Mouse (Mus musculus) hindlimb bud, embryonic 11.5 days (tissue): ENCODE results near the gene Fbn1.

ENCODE experiments used
- DNase-seq: peaks from one replicate; pipeline ENCODE4 v3.0.0-alpha.2; 2012; ENCODE audit warnings: low read depth, low spot score; ENCODE audit errors: extremely low spot score

The Fbn1 gene

DNA sequence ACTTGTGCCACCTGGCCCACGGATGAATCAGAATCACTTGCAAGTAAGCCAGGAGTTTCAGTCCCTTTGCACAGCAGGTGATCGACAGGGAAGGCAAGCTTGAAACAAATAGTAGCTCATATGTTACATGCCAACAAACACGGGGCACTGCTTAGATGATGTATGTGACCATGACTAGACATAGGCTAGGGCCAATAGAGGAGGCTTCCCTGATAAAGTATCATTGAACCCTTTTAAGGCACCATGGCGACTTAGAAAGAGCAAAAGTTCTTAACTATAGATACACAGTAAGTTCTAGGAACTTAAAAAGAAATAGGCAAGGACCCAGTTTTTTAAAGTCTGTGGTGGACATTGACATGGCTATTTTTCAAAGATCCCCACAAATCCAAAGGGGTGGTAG, at the start of gene Fbn1:
Gene Fbn1, minus strand, starts transcription at position 101 of the 400 bp plus-strand sequence.
- no peak for DNase-seq

GRCm38 (mm10) chr2:125555830-125556229, 48.0 kb upstream of the Fbn1 start:
- no peak for DNase-seq

DNA sequence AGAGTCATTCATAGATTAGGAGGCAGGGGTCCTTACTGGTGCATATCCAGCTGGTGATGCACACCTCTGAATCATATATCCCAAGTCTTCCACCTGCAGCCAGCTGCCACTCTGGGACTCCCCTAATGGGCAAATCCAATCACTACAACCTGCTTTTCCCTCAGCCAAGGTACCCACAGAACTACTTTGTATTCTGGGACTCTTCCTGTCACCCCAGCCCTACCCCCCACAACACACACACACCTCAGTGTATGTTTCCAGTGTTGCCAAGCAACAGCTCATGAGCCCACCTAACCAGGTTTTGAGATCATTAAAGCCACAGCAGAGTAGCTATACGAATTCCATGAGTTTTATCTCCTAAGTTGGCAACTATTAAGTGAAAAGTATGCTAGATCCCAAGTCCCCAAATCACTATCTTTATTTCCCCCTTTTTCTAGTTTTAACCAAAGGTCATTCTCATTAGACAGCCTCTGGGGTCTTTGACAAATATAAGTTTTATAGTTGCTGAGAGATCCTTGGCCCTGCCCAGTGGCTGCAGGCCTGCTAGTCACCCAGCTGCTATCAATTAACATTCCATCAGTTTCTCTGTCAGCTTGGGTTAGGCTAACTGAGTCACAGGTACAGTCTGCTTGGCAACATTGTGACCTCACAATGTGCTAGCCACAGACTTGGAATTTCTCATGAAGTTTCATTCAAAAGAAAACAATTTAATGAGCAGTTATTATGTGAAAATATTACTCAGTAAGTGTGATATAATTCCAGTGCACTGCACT, 41.2 kb upstream of the Fbn1 start:
- peak; percentile 58 for DNase-seq

- no peak for DNase-seq
Measured at GRCm38 (mm10) chr2:125544986-125545385, 37.2 kb upstream of the Fbn1 start.

- no peak for DNase-seq
Measured at GRCm38 (mm10) chr2:125543646-125544045, 35.9 kb upstream of the Fbn1 start.

DNA sequence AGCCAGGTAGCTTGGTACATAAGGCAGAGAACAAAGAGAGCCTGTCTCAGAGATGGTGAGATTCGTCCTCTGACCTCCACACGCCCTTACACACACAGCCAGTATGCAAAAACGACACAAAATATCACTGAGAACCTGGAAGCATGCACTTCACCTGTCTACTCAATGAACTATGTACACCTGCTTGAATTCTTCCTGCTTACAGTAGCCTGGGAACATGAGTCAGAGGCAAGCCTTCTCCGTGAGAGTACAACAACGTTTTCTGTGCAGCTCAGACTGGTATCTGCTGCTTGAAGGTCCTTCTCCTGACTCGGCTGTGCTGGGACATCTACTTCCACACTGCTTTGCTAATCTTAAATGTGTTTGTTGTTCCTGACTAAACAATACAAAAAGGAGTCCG, 33.7 kb upstream of the Fbn1 start:
- no peak for DNase-seq

DNA sequence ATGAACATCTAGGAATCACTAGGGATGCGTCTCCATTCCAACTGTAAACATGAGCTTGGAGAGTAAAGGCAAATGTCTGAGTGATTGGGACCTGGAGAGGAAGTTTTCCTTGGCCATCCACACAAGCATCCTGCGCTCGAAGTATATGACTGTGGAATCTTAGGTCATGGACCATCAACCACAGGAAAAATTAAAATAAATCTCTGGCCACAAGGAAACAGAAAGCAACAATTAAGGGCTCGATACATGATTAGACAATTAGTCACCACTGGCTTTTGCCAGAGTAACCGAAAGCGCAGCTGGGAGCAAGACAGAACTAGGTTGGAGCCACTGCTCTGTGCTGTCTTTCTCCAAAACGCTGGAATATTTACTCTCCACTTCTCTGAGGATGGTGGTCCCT, 32.8 kb upstream of the Fbn1 start:
- DNase-seq, result no peak

DNA sequence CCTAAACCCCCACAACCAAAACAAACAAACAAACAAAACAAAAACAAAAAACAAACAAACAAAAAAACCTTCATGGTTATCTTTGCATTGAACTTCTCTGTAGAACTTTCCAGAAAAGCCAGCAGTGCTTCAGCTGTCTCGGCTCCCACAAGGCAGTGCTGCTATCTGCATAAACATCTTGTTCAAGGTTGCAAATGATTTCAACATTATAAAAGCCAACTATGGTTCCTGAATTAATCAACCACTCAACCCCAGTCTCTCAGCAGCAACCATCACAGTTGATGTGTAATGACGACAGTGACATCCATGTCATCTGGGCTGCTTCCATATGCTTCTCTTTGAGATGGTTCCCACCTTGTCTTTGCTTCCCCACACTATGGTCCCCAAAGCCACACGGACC, 31.8 kb upstream of the Fbn1 start:
- no peak for DNase-seq

- DNase-seq, result no peak
Measured at GRCm38 (mm10) chr2:125530665-125531064, 22.9 kb upstream of the Fbn1 start.

DNA sequence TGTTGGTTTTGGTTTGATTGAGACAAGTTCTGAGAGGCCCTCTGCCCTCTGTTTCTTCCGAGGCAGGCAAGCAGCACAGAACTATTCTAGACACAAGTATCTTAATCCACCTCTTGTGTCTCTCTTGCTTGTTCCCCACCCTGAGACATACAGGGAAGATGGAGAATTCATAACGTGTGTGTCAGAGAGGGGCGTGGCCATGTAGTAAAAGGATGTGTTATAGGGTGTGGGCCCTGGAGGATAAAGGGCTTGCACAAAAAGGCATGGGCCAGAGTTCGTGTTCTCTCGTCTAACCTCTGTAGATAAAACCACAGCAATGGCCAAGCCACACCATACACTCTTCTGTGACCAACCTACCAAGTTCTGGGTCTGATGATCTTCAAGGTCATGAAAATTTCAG, 18.8 kb upstream of the Fbn1 start:
- no peak for DNase-seq

DNA sequence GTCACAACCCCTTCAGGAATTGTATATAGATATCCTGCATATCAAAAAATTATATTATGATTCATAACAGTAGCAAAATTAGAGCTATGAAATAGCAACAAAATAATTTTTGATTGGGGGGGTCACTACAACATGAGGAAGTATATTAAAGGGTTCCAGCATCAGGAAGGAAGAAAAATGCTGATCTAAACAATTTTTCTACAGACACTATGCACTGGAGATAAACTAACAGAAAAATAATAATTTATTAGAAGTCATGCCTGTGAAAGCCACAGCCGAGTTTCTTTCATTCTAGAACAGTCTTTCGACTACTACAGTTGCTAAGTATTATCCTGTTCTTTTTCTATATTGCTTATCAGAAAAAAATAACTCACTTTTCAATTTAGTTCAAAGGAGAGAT, 17.7 kb upstream of the Fbn1 start:
- no peak for DNase-seq

DNA sequence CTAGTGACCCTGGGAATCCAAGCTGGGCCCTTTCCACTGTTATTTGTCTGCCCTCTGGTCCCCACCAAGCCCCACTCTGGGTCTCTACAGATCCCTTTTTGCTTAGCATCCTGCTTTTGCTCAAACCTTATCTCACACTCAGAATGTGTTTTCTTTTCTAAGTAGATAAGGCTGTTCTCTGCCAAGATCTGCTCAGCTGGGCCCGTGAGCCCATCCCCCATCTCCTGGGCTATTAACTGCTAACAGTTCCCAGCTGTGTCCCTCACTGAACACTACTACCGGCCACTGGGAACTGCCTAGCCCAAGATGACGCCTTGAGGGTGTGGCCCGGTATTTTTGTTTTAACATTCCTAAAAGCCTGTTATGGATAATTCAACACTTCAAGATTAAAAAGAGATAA, 8.8 kb upstream of the Fbn1 start:
- DNase-seq, result no peak

DNA sequence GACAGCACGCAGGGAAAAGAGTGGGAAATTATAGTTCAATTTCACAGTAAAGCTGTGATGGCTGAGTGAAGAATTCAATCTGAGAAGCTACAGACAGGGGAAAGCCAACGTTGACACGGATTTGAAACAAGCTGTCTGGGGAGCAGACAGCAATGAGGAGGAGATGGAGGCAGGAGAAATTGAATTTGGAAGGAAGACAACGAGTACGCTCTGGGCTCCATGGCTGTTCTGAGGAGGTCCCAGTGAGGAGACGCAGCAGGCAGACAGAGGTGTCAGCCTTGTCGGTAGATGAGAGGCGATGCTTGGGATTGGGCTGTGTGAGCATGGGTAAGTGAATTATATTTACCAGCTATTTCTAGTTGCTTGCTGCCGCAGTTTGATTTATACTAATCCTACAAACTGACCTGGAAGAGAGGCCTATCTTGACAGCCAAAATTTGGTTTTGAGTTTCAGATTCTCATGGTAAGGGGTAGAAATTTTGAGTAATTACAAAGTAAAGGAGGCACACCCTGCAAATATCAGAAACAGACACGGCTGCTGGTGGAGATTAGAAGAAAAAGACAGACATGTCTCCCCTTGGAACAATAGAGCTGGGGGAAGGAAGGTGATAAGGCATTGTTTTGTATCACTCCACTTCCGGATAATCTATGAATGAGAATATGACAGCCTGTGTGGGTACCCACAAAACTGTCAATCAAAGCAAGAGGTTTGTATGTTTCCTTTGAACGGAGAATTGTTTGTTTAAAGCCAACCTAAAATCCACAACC, 7.7 kb upstream of the Fbn1 start:
- DNase-seq, result no peak

DNA sequence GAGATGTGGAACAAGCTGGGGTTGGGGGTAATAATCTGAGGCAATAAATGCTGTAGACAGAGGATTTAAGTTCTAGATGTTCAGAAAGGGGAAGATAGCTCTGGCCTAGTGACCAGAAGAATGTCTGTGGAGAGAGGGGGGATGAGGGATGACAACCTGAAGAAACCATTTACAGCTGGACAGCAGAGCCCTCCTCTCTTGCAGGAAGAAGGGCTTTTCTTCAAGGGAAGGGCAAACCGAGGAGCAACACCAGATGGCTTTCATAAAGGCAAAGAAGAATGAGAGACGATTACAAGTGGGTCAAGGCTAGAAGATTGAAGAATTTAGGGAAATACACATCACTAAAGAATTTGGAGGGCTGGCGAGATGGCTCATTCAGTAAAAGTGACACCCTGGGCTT, 6.6 kb upstream of the Fbn1 start:
- DNase-seq, result no peak

- no peak for DNase-seq
Measured at GRCm38 (mm10) chr2:125512544-125512943, 4.8 kb upstream of the Fbn1 start.

DNA sequence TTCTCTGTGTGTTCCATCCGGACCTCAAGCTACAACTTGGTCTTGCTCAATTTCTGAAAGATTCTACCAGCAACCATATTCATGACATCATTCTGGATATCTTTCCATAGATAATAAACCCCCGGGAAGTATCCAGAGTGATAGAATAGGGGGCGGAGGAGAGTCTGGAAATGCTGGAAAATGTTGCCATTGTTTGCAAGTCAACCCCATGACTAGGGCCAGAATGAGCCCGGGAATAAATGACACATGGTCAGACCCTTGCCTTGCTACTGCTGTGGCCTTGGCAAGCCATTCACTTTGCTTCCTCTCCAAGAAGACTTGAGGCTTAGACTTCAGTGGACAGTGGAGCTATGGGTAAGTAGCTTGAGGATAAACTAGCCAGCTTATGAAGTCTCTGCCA, 4.1 kb upstream of the Fbn1 start:
- DNase-seq, result no peak

DNA sequence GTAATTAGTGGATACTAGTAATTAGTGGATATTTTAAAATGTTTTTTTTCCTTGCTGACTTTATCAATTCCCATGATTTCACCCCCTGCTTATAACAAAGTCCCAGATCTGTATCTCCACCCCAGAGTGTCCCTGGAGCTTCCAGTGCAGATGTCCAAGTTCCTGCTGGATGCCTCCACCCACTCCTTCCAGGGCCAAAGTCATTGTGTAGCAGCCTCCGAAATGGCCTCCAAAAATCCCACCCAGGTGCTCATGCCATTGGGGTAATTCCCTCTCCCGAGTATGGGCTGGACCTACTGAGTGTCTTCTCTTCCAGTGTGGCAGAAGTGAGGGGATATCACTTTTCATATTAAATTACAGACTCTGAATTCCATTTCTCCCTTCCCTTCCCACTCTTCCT, 3.0 kb upstream of the Fbn1 start:
- DNase-seq, result no peak

GRCm38 (mm10) chr2:125508381-125508780, 588 bp upstream of the Fbn1 start:
- DNase-seq, result no peak

GRCm38 (mm10) chr2:125506316-125507054, 1.3 kb downstream of the Fbn1 start:
- DNase-seq, result peak; percentile 30

DNA sequence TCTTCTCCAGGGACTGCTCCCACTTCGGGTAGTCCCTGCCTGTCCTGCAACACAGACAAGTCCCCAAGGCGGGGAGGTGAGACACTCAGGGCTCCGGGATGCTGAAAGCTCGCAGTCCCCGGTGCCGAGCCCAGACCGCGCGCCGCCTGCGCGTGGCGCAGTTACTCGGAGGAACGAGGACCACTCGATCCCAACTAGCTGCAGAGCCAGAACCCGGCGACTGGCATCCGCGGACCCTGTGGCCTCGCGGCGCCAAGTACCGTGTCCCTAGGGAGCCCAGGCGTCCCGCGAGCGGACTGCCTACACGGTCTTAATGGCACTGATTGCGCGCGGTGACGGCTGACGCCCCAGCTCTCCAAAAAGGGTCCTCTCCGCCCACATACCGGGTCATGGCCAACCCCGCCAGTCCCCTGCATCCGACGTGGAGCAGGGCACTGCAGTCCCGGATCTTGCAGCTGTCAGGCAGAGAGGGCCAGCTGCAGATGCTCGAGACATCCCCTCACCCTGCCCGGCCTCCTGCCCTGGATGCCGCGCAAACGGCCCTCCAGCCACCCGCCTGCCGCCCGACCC, 2.0 kb downstream of the Fbn1 start:
- no peak for DNase-seq

- no peak for DNase-seq
Measured at GRCm38 (mm10) chr2:125505006-125505745, 2.6 kb downstream of the Fbn1 start, which contains the start of gene Gm9913. Gm9913 (plus strand) TSS chr2:125505089.
